Comparison of ENCODE assay signal across 8 mouse cellular contexts in genomic region chr8:105607684-105608083, GRCm38 (mm10). TPM values are rescaled to one million over a fixed set of nuclear protein-coding genes. Genes with fewer than 3 reads are reported as not detected.
DNase-seq lines count a peak whose midpoint lies in the region; ATAC-seq and TF ChIP-seq lines count a peak whose summit lies in the region.

No protein-coding gene starts in this region.

- H3K27ac ChIP-seq in forebrain, embryonic 12.5 days, result no peak overlapping the region
- H3K27ac ChIP-seq in forebrain, embryonic 15.5 days (replicated peaks), result no peak overlapping the region

- DNase-seq in cerebellum, postnatal 14 days, result peak; percentile 60 to 73
- peak; percentile 68 for DNase-seq in kidney, adult 9 months
- DNase-seq in lung, postnatal 25 days (ENCODE audit: low spot score), result peak; percentile 70
- peak; percentile 85 for DNase-seq in thymus, postnatal 14 days
- no peak for DNase-seq in frontal cortex, postnatal 10 days (ENCODE audit: low spot score in 2 of 2)

- 23% methylated on average over 4 of the region's 4 CpGs for WGBS in forebrain, embryonic 12.5 days
- 40% methylated on average over 4 of the region's 4 CpGs for WGBS in forebrain, embryonic 15.5 days

- no peaks in the 10 kb centered on the region for H3K9me3 ChIP-seq in forebrain, embryonic 12.5 days
- H3K9me3 ChIP-seq in forebrain, embryonic 15.5 days, result no peaks in the 10 kb centered on the region
- H3K9me3 ChIP-seq in E14TG2a.4 (ENCODE audit: low read length), result no peaks in the 10 kb centered on the region

- H3K4me3 ChIP-seq in forebrain, embryonic 12.5 days (replicated peaks), result no peak overlapping the region
- H3K4me3 ChIP-seq in forebrain, embryonic 15.5 days, result no peak overlapping the region
- H3K4me3 ChIP-seq in E14TG2a.4 (replicated peaks; ENCODE audit: low read length), result no peak overlapping the region

- H3K27me3 ChIP-seq in forebrain, embryonic 12.5 days, result peaks cover 17% of the 10 kb centered on the region
- H3K27me3 ChIP-seq in forebrain, embryonic 15.5 days, result peaks cover 7% of the 10 kb centered on the region; the same call in 1 of the 2 replicates
- peaks cover 35% of the 10 kb centered on the region for H3K27me3 ChIP-seq in E14TG2a.4 (ENCODE audit: insufficient read depth, low read length)

- no peak overlapping the region for H3K9ac ChIP-seq in forebrain, embryonic 12.5 days
- no peak overlapping the region for H3K9ac ChIP-seq in forebrain, embryonic 15.5 days (replicated peaks)

- H3K4me2 ChIP-seq in forebrain, embryonic 12.5 days, result peak overlapping the region; percentile 93
- no peak overlapping the region for H3K4me2 ChIP-seq in forebrain, embryonic 15.5 days (replicated peaks)

- 0 out of 2 replicates have a peak, but pooled peaks cover 3% of the 10 kb centered on the region for H3K36me3 ChIP-seq in forebrain, embryonic 12.5 days (replicated peaks)
- no peaks in the 10 kb centered on the region for H3K36me3 ChIP-seq in forebrain, embryonic 15.5 days
- H3K36me3 ChIP-seq in E14TG2a.4 (ENCODE audit: insufficient read depth, low read length), result no peaks in the 10 kb centered on the region

- H3K4me1 ChIP-seq in forebrain, embryonic 12.5 days, result peaks cover 35% of the 10 kb centered on the region
- peaks cover 28% of the 10 kb centered on the region for H3K4me1 ChIP-seq in forebrain, embryonic 15.5 days
- H3K4me1 ChIP-seq in E14TG2a.4 (replicated peaks; ENCODE audit: low read depth, low read length), result peaks cover 59% of the 10 kb centered on the region

- ATAC-seq in forebrain, embryonic 12.5 days (ENCODE audit: low FRiP score), result no peak
- no peak for ATAC-seq in forebrain, embryonic 15.5 days (replicated peaks)

- peak; percentile 65 for TF ChIP-seq CTCF in E14TG2a.4 (conservative IDR thresholded peaks at IDR 0.05; ENCODE audit: low read length)

RNA-seq across cellular contexts. Expression of gene Ripor1, which starts 2.6 kb away (rescaled TPM):
- 17.3 and 18.8 TPM in 2 replicates for polyA plus RNA-seq in forebrain, embryonic 12.5 days (2016; fragmentation: Nextera tagmentation; extraction: Ambion mirVana)
- 26.5 and 29.0 TPM in 2 replicates for polyA plus RNA-seq in forebrain, embryonic 15.5 days (2015; fragmentation: Nextera tagmentation; extraction: Ambion mirVana)

RNA-seq across cellular contexts. Expression of gene Ctcf, which starts 28.7 kb away (rescaled TPM):
- polyA plus RNA-seq in forebrain, embryonic 12.5 days (2016; fragmentation: Nextera tagmentation; extraction: Ambion mirVana), result 163 and 165 TPM in 2 replicates
- 150 and 152 TPM in 2 replicates for polyA plus RNA-seq in forebrain, embryonic 15.5 days (2015; fragmentation: Nextera tagmentation; extraction: Ambion mirVana)

RNA-seq across cellular contexts. Expression of gene Agrp, which starts 29.5 kb away (rescaled TPM):
- polyA plus RNA-seq in forebrain, embryonic 12.5 days (2016; fragmentation: Nextera tagmentation; extraction: Ambion mirVana), result 0.61 and 1.2 TPM in 2 replicates
- 0.47 and 0.69 TPM in 2 replicates for polyA plus RNA-seq in forebrain, embryonic 15.5 days (2015; fragmentation: Nextera tagmentation; extraction: Ambion mirVana)

RNA-seq across cellular contexts. Expression of gene Atp6v0d1, which starts 41.8 kb away (rescaled TPM):
- 94.3 and 95.4 TPM in 2 replicates for polyA plus RNA-seq in forebrain, embryonic 12.5 days (2016; fragmentation: Nextera tagmentation; extraction: Ambion mirVana)
- polyA plus RNA-seq in forebrain, embryonic 15.5 days (2015; fragmentation: Nextera tagmentation; extraction: Ambion mirVana), result 184 and 193 TPM in 2 replicates

Comparison
In these comparisons a context has a peak if more than half of its experiments do, and no peak if none do; other contexts are left out.
1. DNase-seq: peak in cerebellum, postnatal 14 days (2 of 2), kidney, adult 9 months (single experiment), lung, postnatal 25 days (single experiment) and thymus, postnatal 14 days (single experiment); none in frontal cortex, postnatal 10 days (0 of 2).